Mouse (Mus musculus): ENCODE measurements around the gene Fbxl7.

The Fbxl7 gene

GRCm38 (mm10) chr15:26895251-26895711 lies at the start of gene Fbxl7:
Gene Fbxl7, minus strand, starts transcription at chr15:26895580.
- in situ Hi-C loops (cut with MboI, MseI): no loop called here

DNA sequence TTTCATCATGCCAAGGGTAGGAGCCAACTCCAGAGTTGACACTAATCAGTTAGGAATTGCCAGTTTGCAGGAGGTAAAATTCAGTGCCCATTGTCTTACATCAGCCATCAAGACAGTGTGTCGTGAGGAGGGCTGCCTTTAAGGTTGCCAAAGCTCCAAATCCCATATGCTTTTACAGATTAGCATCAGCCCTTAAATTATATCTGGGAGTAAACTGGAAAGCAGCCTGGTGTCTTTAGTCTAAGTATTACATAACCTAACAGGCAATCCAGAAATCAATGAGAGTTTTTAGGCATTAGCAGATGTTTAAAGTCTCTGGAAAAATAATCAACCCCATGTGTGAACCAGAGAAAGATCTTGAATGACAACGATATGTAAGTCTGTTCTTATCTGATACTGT lies 26.6 kb upstream of the Fbxl7 start:
- in situ Hi-C loops (cut with MboI, MseI): no loop called here

- in situ Hi-C loops (cut with MboI, MseI): no loop called here
Observed at GRCm38 (mm10) chr15:26913427-26913826, 18.0 kb upstream of the Fbxl7 start.

GRCm38 (mm10) chr15:26895761-26896160 lies 381 bp upstream of the Fbxl7 start:
- in situ Hi-C loops (cut with MboI, MseI): no loop called here

DNA sequence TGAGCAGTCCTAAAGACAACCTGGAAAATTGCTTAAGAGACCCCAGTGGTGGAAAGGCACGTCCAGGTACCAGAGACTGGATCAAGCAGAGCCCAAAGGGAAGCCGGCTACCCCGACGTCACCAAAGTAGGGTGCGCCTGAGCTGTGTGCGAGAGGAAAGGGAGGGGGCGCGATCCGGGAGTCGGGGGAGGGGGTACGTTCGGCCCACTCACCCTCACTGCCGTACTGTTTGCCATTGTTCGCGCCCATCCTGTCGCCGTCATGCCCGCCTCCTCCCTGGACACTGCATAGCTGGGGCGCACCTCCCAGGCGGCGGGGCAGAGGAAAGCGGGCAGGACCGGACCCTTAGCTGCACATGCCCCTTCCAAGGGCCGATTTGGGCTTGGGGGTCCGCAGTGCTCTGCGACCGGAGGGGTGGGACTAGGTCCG lies 565 bp downstream of the Fbxl7 start:
- in situ Hi-C loops (cut with MboI, MseI): no loop called here

DNA sequence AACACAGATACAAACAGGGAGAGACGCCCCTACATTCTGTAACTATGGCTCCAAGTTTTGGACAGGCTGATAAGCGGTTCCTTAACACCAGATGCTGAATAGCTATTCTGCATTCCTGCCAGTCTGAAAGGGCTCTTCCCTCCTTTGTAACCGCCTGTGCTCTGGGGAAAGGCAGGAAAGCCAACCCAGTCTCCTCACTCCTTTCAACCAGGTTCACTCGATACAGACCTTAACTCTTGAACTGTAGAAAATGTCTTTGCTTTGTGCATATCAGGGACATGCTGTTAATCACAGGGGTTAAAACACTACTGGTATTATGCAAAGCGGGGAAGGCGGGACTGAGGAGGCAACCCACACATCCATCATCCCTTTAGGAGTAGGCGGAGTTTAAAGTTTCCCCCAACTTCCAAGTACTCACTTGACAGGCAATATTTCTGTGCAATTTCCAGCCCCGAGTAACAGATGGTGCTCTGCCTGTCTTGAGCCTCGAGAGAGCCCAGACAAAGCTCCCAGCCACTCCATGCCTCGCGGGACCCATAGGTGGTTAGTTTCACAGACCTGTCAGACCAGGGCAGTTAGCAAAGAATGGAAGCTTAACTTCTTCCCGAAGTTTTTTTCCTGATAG lies 1.2 kb downstream of the Fbxl7 start:
- in situ Hi-C loops (cut with MboI, MseI): no loop called here

- in situ Hi-C loops (cut with MboI, MseI): no loop called here
Observed at GRCm38 (mm10) chr15:26893136-26893535, 2.2 kb downstream of the Fbxl7 start.

- in situ Hi-C loops (cut with MboI, MseI): no loop called here
Observed at GRCm38 (mm10) chr15:26889971-26890370, 5.4 kb downstream of the Fbxl7 start.

- in situ Hi-C loops (cut with MboI, MseI): no loop called here
Observed at GRCm38 (mm10) chr15:26888170-26888569, 7.2 kb downstream of the Fbxl7 start.

DNA sequence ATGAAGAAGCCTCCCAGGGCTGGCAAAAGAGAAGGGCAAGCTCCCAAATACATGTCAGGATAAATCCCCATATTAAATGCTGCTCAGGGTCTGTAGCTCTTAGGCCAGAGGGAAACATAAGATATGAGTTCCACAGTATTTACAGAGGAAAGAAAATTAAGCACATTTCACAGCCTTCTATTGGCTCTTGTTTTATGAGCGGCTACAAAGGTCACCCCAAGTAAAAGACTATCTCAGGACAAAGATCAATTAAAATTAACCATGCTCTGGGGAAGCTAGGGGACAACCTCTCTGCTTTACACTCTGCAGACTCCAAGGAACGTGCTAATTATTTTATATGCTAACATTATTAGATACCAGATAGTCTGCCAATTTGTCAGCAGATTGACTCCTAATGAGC lies 9.4 kb downstream of the Fbxl7 start:
- in situ Hi-C loops (cut with MboI, MseI): no loop called here

DNA sequence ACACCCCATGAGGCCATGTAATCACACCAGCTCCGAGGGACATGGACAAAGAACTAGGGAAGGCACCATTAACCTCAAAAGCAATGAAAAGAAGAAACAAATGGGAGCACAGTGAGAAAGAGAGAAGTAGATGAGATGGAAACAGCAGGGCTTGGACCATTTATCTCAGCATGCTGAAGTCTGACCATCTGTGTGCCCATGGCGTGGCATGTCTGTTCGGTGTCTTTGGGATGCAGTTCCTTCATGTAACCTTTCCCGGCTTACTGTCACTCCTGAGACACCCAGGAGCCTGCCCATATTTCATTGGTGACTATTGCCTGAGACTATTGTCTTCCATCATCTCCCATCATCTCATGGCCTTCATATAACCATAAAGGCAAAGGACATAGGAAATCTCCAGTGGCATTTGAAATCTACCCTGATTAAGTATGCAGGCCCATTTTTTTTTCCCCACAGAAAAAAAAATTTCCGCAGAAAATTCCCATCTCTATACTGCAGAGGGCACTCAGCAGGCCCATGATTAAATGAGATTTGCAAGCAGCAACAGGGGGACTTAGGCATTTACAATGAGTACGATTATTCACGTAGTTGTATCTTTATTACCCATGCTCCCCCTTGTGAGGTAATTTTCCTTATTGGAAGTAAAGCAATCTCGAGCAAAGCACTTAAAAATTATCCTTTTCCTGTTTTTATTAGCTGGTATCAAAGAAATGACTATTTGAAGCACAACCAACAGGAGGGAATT lies 15.0 kb downstream of the Fbxl7 start:
- in situ Hi-C loops (cut with MboI, MseI): no loop called here

DNA sequence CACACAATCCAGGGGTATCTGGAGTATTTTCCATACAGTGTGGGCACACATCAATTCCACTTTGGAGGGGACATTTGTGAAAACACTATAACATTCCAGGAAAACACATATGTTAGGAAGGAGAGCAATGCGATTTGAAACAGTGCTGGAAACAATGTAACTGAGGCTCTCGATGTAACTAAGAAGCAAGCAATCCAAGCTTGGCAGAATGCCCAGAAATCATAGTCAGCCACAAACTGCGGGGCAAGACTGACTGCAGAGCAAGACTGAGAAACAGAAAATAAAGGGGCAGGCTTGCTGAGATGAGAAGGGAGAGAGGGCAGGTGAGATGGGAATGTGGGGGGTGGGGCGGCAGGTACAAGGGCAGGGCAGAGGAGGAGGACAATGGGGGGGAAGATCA lies 19.7 kb downstream of the Fbxl7 start:
- in situ Hi-C loops (cut with MboI, MseI): no loop called here

DNA sequence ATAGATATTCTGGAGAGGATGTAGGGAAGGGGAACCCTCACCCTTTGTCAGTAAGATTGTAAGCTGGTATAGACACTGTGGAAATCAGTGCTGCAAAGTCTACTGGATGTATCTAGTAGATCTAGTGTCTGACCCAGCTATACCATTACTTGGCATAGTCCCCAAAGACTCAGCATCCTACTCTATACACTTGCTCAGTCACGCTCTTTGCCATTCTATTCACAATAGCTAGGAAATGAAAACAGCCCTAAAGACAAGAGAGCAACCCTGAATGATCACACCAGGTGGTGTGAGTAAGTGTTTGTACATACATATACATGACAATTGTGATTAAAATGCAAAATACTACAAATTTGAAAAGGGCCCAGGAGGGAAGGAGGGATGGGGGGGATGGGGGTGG lies 23.1 kb downstream of the Fbxl7 start:
- in situ Hi-C loops (cut with MboI, MseI): no loop called here

- in situ Hi-C loops (cut with MboI, MseI): no loop called here
Observed at GRCm38 (mm10) chr15:26869197-26869596, 26.2 kb downstream of the Fbxl7 start.

- in situ Hi-C loops (cut with MboI, MseI): no loop called here
Observed at GRCm38 (mm10) chr15:26867521-26867920, 27.9 kb downstream of the Fbxl7 start.

DNA sequence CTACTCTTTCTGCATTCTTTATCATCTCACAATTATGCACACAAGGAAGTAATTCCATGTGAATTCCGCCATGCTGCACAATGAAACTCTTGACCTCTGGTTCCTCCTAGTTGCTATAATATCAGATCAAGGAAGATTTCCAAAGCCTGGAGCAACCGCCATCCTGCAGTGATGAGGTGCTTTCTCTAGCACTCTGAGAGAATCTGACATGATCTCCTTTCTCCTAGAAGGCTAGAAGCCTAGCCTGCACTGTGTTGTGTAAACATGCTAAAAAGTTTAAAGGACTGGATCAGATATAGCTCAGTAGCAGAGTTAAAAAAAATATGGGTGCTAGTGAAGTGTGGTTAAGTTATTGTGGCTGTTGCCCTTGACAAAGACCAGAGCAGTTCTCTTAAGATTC lies 33.2 kb downstream of the Fbxl7 start:
- in situ Hi-C loops (cut with MboI, MseI): no loop called here

- in situ Hi-C loops (cut with MboI, MseI): no loop called here
Observed at GRCm38 (mm10) chr15:26849626-26850025, 45.8 kb downstream of the Fbxl7 start.

- in situ Hi-C loops (cut with MboI, MseI): no loop called here
Observed at GRCm38 (mm10) chr15:26842216-26842615, 53.2 kb downstream of the Fbxl7 start.

GRCm38 (mm10) chr15:26838386-26838785 lies 57.0 kb downstream of the Fbxl7 start:
- in situ Hi-C loops (cut with MboI, MseI): no loop called here

GRCm38 (mm10) chr15:26837200-26837599 lies 58.2 kb downstream of the Fbxl7 start:
- in situ Hi-C loops (cut with MboI, MseI): no loop called here

DNA sequence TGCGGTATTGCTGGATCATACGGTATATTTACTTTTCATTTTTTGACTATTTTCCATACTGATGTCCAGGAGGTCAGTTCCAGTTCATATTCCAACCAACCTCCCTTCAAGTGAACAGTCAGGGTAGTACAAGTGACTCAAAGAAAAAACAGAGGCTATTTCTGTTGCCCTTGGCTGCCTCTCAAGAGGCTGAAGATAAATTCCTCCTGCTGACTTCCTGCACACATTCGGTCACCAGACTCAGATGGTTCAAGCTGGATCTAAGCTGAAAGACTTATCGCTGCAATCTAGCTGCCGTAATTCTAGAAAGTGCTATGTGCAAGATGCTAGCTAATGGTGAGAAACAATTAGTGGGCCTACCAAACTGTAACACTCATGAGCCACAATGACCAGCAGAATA lies 61.0 kb downstream of the Fbxl7 start:
- in situ Hi-C loops (cut with MboI, MseI): no loop called here

DNA sequence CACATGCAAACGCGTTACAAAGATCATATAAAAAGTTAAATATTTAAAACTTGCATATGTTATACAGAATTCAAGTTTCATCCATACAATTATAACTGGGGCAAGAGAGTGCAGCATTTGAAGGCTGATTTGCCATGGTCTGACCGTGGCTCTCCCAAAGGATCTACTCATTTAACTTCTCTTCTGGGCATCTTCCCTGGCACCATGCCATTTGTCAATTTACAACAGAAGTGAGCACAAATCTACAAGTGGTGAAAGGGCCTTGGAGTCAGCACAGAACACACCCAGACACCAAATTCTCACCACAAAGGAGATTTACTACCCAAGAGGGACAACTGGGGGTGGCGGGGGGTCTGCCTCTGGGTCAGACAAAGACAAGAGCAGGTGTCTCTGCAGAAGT lies 64.2 kb downstream of the Fbxl7 start:
- in situ Hi-C loops (cut with MboI, MseI): no loop called here

- in situ Hi-C loops (cut with MboI, MseI): no loop called here
Observed at GRCm38 (mm10) chr15:26816931-26817330, 78.4 kb downstream of the Fbxl7 start.

Measured in regulatory T cell (primary cell).